24 mouse cellular contexts compared by ENCODE assay signal in genomic region chr2:3602599-3602998, GRCm38 (mm10). TPM values are rescaled to one million over a fixed set of nuclear protein-coding genes. Genes with fewer than 3 reads are reported as not detected.
DNase-seq lines count a peak whose midpoint lies in the region; ATAC-seq lines count a peak whose summit lies in the region.
"Had no signal": no experiment of that assay in that cellular context is flagged by ENCODE, and none has a peak within 500 bp of the region (broad histone marks: within the 10 kb centered on the region; RNA-seq: fewer than 3 reads in every experiment).

No protein-coding gene starts in this region.

- H3K36me3 ChIP-seq in midbrain, embryonic 11.5 days (ENCODE audit: control insufficient read depth, insufficient read depth, low read length): no peaks in the 10 kb centered on the region
- no peaks in the 10 kb centered on the region for H3K36me3 ChIP-seq in midbrain, embryonic 13.5 days
- H3K36me3 ChIP-seq: embryonic facial prominence, embryonic 13.5 days; hindbrain, embryonic 13.5 days; lung, embryonic 15.5 days; midbrain, embryonic 12.5 days had no signal

- DNase-seq in midbrain, embryonic 11.5 days (ENCODE audit: low spot score, missing footprints): peak; percentile 31
- DNase-seq in cerebellum, adult 11-12 months: peak; percentile 95
- peak; percentile 96 for DNase-seq in cerebellum, adult 9-11 months
- peak; percentile 74 for DNase-seq in gonadal fat pad, adult 2 months (ENCODE audit: low read depth)
- no peak for DNase-seq in gastrocnemius, postnatal 10 days
- DNase-seq in spleen, postnatal 14 days (ENCODE audit: low spot score in 2 of 2): no peak
- no peak for DNase-seq in T-cell, adult 2 months (ENCODE audit: low spot score)
- DNase-seq: adrenal gland, adult 8-10 months; gastrocnemius, postnatal 14 days; heart, adult 2 months; kidney, adult 18-20 months; right cerebral cortex, postnatal 14 days; thymus, postnatal 14 days had no signal

- no peak overlapping the region for H3K4me2 ChIP-seq in midbrain, embryonic 11.5 days
- no peak overlapping the region for H3K4me2 ChIP-seq in midbrain, embryonic 13.5 days (replicated peaks)
- H3K4me2 ChIP-seq: embryonic facial prominence, embryonic 13.5 days; hindbrain, embryonic 13.5 days; lung, embryonic 15.5 days; midbrain, embryonic 12.5 days had no signal

- H3K9ac ChIP-seq in midbrain, embryonic 11.5 days (ENCODE audit: low read length): no peak overlapping the region
- H3K9ac ChIP-seq in midbrain, embryonic 13.5 days (replicated peaks): no peak overlapping the region
- H3K9ac ChIP-seq: embryonic facial prominence, embryonic 13.5 days; hindbrain, embryonic 13.5 days; liver, embryonic 14.5 days; lung, embryonic 15.5 days; midbrain, embryonic 12.5 days had no signal

- H3K9me3 ChIP-seq in midbrain, embryonic 11.5 days (ENCODE audit: control insufficient read depth, low read length): no peaks in the 10 kb centered on the region
- H3K9me3 ChIP-seq in midbrain, embryonic 13.5 days: no peaks in the 10 kb centered on the region
- H3K9me3 ChIP-seq: embryonic facial prominence, embryonic 13.5 days; hindbrain, embryonic 13.5 days; lung, embryonic 15.5 days; midbrain, embryonic 12.5 days had no signal

- H3K27me3 ChIP-seq in midbrain, embryonic 11.5 days (ENCODE audit: control insufficient read depth, insufficient read depth, low read length): no peaks in the 10 kb centered on the region
- H3K27me3 ChIP-seq in midbrain, embryonic 13.5 days: no peaks in the 10 kb centered on the region
- H3K27me3 ChIP-seq: embryonic facial prominence, embryonic 13.5 days; hindbrain, embryonic 13.5 days; lung, embryonic 15.5 days; midbrain, embryonic 12.5 days had no signal

- H3K4me1 ChIP-seq in midbrain, embryonic 11.5 days (ENCODE audit: control insufficient read depth, insufficient read depth, low read length): no peaks in the 10 kb centered on the region
- H3K4me1 ChIP-seq in midbrain, embryonic 13.5 days (replicated peaks): no peaks in the 10 kb centered on the region
- H3K4me1 ChIP-seq: embryonic facial prominence, embryonic 13.5 days; hindbrain, embryonic 13.5 days; lung, embryonic 15.5 days; midbrain, embryonic 12.5 days had no signal

- H3K4me3 ChIP-seq in midbrain, embryonic 11.5 days (ENCODE audit: low read depth, low read length): no peak overlapping the region
- no peak overlapping the region for H3K4me3 ChIP-seq in midbrain, embryonic 13.5 days (replicated peaks)
- H3K4me3 ChIP-seq: embryonic facial prominence, embryonic 13.5 days; erythroblast, embryonic 14.5 days; heart, adult 2 months; hindbrain, embryonic 13.5 days; lung, embryonic 15.5 days; midbrain, embryonic 12.5 days had no signal

- ATAC-seq in midbrain, embryonic 11.5 days (ENCODE audit: low FRiP score): no peak
- ATAC-seq in midbrain, embryonic 13.5 days: no peak
- ATAC-seq: activated CD4-positive, CD25-positive, alpha-beta regulatory T cell, adult 4 months; forebrain, embryonic 16.5 days; inflammation-experienced regulatory T-cells, adult 6 months had no signal

- 90% methylated on average over 3 of the region's 3 CpGs for WGBS in midbrain, embryonic 11.5 days
- 92% methylated on average over 3 of the region's 3 CpGs for WGBS in midbrain, embryonic 13.5 days

- H3K27ac ChIP-seq in midbrain, embryonic 11.5 days (ENCODE audit: low read depth, low read length): no peak overlapping the region
- H3K27ac ChIP-seq in midbrain, embryonic 13.5 days: no peak overlapping the region
- H3K27ac ChIP-seq: embryonic facial prominence, embryonic 13.5 days; heart, adult 2 months; hindbrain, embryonic 13.5 days; liver, embryonic 14.5 days; lung, embryonic 15.5 days; macrophage; midbrain, embryonic 12.5 days had no signal

RNA-seq across cellular contexts. Expression of gene Fam107b, which starts 32.3 kb away (rescaled TPM):
- polyA plus RNA-seq in midbrain, embryonic 11.5 days (2014; fragmentation: Nextera tagmentation; extraction: Ambion mirVana): 60.4 and 65.7 TPM in 2 replicates
- 39.1 and 39.4 TPM in 2 replicates for polyA plus RNA-seq in midbrain, embryonic 13.5 days (2015; fragmentation: Nextera tagmentation; extraction: Ambion mirVana)
- 7.3 and 8.1 TPM in 2 replicates for polyA plus RNA-seq in gonadal fat pad, adult 2 months (2012; rRNA removed)
- total RNA-seq in gastrocnemius, postnatal 10 days (2021): 10 to 100 TPM; 12.7 to 14.0 TPM

Comparison
In these comparisons a context has a peak if more than half of its experiments do, and no peak if none do; other contexts are left out.
1. DNase-seq: peak in midbrain, embryonic 11.5 days (single experiment), cerebellum, adult 11-12 months (single experiment), cerebellum, adult 9-11 months (single experiment) and gonadal fat pad, adult 2 months (single experiment); none in gastrocnemius, postnatal 10 days (single experiment), spleen, postnatal 14 days (0 of 2) and T-cell, adult 2 months (single experiment).